20 mouse cellular contexts compared by ENCODE assay signal in genomic region chr19:18659349-18659748, GRCm38 (mm10).
"Had no signal": no experiment of that assay in that cellular context is flagged by ENCODE, and none has a peak within 500 bp of the region (broad histone marks: within the 10 kb centered on the region; RNA-seq: fewer than 3 reads in every experiment).

No protein-coding gene starts in this region.

- H3K4me3 ChIP-seq: intestine, embryonic 15.5 days; layer of hippocampus, adult 2 months; left cerebral cortex, adult 2 months; limb, embryonic 12.5 days; limb, embryonic 15.5 days had no signal

- H3K4me1 ChIP-seq: intestine, embryonic 15.5 days; limb, embryonic 12.5 days; limb, embryonic 15.5 days had no signal

- H3K9ac ChIP-seq: intestine, embryonic 15.5 days; limb, embryonic 12.5 days; limb, embryonic 15.5 days had no signal

- H3K4me2 ChIP-seq: intestine, embryonic 15.5 days; limb, embryonic 12.5 days; limb, embryonic 15.5 days; midbrain, embryonic 11.5 days had no signal

- DNase-seq: kidney, adult 11 months; kidney, adult 9 months; kidney, postnatal 14 days; kidney, postnatal 4 days; layer of hippocampus, postnatal 36 days; left cerebral cortex, postnatal 4 days; lung, adult 2 months; lung, postnatal 14 days; lung, postnatal 4 days; midbrain, embryonic 14.5 days; thymus, adult 2 months; thymus, postnatal 14 days; thymus, postnatal 4 days had no signal

- H3K9me3 ChIP-seq: intestine, embryonic 15.5 days; limb, embryonic 12.5 days; limb, embryonic 15.5 days had no signal

- H3K36me3 ChIP-seq: intestine, embryonic 15.5 days; limb, embryonic 12.5 days; limb, embryonic 15.5 days had no signal

- H3K27me3 ChIP-seq: intestine, embryonic 15.5 days; limb, embryonic 12.5 days; limb, embryonic 15.5 days had no signal

- ATAC-seq: intestine, embryonic 15.5 days had no signal

- H3K27ac ChIP-seq: intestine, embryonic 15.5 days; layer of hippocampus, adult 2 months; left cerebral cortex, adult 2 months; limb, embryonic 12.5 days; limb, embryonic 15.5 days; stomach, postnatal 0 days had no signal
